Mouse (Mus musculus) limb, embryonic 11.5 days (tissue): ENCODE results near the gene Ufm1. TPM values are rescaled to one million over a fixed set of nuclear protein-coding genes. Genes with fewer than 3 reads are reported as not detected.
A peak's percentile ranks its signal among the peaks of the same experiment; 100 is the strongest.

Source experiments
- ATAC-seq: fragments of 200-750 bp; cut with Nextera tagmentation; 2 replicates; pipeline ENCODE4 v1.8.0; 2017; ENCODE audit warnings: low read depth; ENCODE audit not compliant: insufficient number of reproducible peaks, low FRiP score, low TSS enrichment
- DNase-seq: peaks from one replicate; pipeline ENCODE4 v3.0.0-alpha.2; 2015; ENCODE audit warnings: low spot score
- H3K27ac ChIP-seq: fragments of 300-500 bp; sonication (generic); replicated peaks from 2 replicates; pipeline ENCODE4 v1.5.1; 2014; ENCODE audit warnings: low read depth, mild to moderate bottlenecking, low read length
- H3K27me3 ChIP-seq: fragments of 300-500 bp; sonication (generic); 2 replicates; pipeline ENCODE4 v1.6.1; 2014; ENCODE audit warnings: mild to moderate bottlenecking, low read length, mixed read lengths; ENCODE audit not compliant: control insufficient read depth, insufficient read depth
- H3K36me3 ChIP-seq: fragments of 300-500 bp; sonication (generic); 2 replicates; pipeline ENCODE4 v1.6.1; 2014; ENCODE audit warnings: mild to moderate bottlenecking, low read length, moderate library complexity, mixed read lengths; ENCODE audit not compliant: control insufficient read depth, insufficient read depth
- H3K4me1 ChIP-seq: fragments of 300-500 bp; sonication (generic); 2 replicates; pipeline ENCODE4 v1.6.1; 2014; ENCODE audit warnings: low read length, mixed read lengths; ENCODE audit not compliant: control insufficient read depth, insufficient read depth
- H3K4me2 ChIP-seq: fragments of 300-500 bp; sonication (generic); 2 replicates; pipeline ENCODE4 v1.6.1; 2014; ENCODE audit warnings: low read depth, mild to moderate bottlenecking, moderate library complexity; ENCODE audit not compliant: severe bottlenecking
- H3K4me3 ChIP-seq: fragments of 300-500 bp; sonication (generic); 2 replicates; pipeline ENCODE4 v1.5.1; 2014; ENCODE audit warnings: low read depth, low read length
- H3K9ac ChIP-seq: fragments of 300-500 bp; sonication (generic); 2 replicates; pipeline ENCODE4 v1.6.1; 2014; ENCODE audit warnings: mild to moderate bottlenecking, low read length
- H3K9me3 ChIP-seq: fragments of 300-500 bp; sonication (generic); 2 replicates; pipeline ENCODE4 v1.6.1; 2016; ENCODE audit warnings: low read length; ENCODE audit not compliant: control insufficient read depth
- WGBS: fragments of 180-500 bp; shearing (Covaris S2); extraction: QIAGEN DNeasy Blood & Tissue Kit; methylation state at CpG from one replicate; pipeline ENCODE4 v1.1.7; 2014; 5-methylcytosine and 5-hydroxymethylcytosine counted together
- polyA plus RNA-seq: library from polyadenylated mRNA; unstranded; fragments of >200 nt; fragmentation: Nextera tagmentation; extraction: Ambion mirVana; gene quantifications from 2 replicates; pipeline ENCODE4 v1.2.1, GENCODE M21; 2014

Ufm1 gene
- polyA plus RNA-seq, 1 experiment from 2014 or later: 88.6 TPM

DNA sequence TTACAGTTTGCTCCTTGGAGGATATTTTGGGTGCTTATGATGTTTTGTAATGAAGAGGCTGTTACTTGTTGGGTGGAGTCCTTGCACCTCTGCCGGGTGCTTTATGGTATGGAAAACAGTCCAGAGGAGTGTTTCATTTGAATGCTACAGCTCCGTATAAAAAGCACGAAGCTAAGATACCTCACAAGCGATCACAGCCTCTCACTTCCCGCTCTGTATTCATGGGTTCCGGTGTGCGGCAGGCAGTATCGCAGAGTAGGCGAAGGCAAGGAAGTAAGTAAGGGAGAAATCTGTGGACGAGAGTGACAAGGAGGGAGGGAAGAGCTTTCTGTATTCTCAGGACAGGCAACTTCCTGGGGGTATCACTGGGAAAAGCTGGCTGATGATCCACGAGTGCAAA lies 15.4 kb downstream of the Ufm1 start:
- H3K27ac ChIP-seq: no peak overlapping the region
- 81% methylated on average over 11 of the region's 11 CpGs for WGBS
- H3K36me3 ChIP-seq: no peaks in the 10 kb centered on the region
- no peak overlapping the region for H3K4me3 ChIP-seq
- no peak for ATAC-seq
- no peaks in the 10 kb centered on the region for H3K9me3 ChIP-seq
- H3K9ac ChIP-seq: no peak overlapping the region
- no peak for DNase-seq
- H3K4me2 ChIP-seq: no peak overlapping the region
- H3K27me3 ChIP-seq: no peaks in the 10 kb centered on the region
- H3K4me1 ChIP-seq: no peaks in the 10 kb centered on the region

DNA sequence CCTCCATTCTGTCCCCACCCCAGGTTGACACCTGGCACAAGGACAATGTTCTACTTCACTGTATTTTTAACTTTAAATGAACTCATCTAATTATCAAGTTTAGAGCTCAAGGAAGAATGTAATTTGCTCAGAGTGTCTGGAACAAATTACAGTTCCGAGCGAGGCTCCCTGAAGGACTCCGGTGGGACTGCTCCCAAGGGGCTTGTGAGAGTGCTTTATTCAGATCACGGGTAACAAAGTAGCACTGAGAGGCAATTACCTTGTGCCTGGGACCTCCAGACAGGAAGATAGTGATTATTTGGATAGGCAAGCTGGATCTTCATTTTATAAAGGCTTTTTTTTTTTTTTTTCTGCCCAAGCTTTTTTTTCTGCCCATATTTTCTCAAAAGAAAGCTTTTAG lies 15.9 kb downstream of the Ufm1 start:
- no peaks in the 10 kb centered on the region for H3K9me3 ChIP-seq
- H3K4me1 ChIP-seq: no peaks in the 10 kb centered on the region
- H3K36me3 ChIP-seq: no peaks in the 10 kb centered on the region
- peak; percentile 23 for DNase-seq
- ATAC-seq: no peak
- no peak overlapping the region for H3K4me3 ChIP-seq
- H3K4me2 ChIP-seq: no peak overlapping the region
- WGBS: 14% methylated on average over 4 of the region's 4 CpGs
- H3K27ac ChIP-seq: no peak overlapping the region
- H3K27me3 ChIP-seq: no peaks in the 10 kb centered on the region
- no peak overlapping the region for H3K9ac ChIP-seq

DNA sequence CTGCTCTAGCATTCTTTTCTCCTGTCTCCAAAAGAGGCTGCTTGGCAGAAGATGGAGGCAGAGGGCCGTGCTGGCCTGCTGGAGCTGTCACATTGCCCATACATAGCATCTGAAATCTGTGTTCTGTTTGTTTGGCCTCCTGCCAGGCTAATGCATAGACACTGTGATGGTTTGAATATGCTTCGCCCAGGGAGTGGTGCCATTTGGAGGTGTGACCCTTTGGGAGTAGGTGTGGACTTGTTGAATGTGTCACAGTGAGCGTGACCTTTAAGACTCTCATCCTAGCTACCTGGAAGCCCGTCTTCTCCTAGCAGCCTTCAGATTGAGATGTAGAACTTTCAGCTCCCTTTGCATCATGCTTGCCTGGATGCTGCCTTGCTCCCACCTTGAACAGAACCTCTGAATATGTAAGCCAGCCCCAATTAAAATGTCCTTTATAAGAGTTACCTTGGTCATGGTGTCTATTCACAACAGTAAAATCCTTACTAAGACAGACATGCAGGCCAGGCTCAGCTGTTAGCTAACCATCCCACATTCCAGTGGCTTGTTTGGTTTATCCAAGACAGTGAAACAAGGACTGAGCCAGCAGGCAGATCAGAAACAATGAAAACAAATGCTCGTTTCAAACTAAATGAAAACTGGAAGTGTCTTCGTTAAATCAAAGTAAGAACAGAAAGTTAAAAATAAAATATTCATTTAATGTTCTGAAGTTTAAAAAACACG lies 17.3 kb downstream of the Ufm1 start:
- Histone ChIP-seq H3K9me3 (no peaks in the 10 kb centered on the region), H3K27ac (no peak overlapping the region), H3K4me1 (no peaks in the 10 kb centered on the region), H3K4me3 (no peak overlapping the region), H3K36me3 (no peaks in the 10 kb centered on the region), H3K27me3 (no peaks in the 10 kb centered on the region), H3K9ac (no peak overlapping the region), H3K4me2 (no peak overlapping the region)
- ATAC-seq: no peak
- WGBS: 79% methylated on average over 7 of the region's 7 CpGs
- DNase-seq: no peak

DNA sequence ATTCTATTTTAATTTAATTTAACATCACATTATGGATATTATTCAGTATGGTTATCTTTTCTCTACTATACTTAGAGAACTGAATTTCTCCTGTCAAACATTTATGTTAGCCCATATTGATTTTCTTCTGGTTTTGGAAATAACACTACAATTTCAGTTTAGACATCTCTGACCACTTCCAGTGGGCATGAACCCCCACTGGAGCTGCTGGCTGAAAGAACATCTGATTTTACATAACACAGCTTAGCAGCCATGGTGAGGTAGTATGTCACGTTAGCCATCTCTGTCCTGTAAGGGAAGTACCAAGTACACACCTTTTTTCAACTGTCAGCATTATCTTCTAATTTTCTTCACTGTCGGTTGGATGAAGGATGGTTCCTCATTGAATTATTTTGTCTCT lies 18.8 kb downstream of the Ufm1 start, which contains the start of gene Gm10985:
Gm10985 (plus strand) TSS at position 301 of the 400 bp plus-strand sequence.
- no peak for ATAC-seq
- 79% methylated on average over 2 of the region's 2 CpGs for WGBS

DNA sequence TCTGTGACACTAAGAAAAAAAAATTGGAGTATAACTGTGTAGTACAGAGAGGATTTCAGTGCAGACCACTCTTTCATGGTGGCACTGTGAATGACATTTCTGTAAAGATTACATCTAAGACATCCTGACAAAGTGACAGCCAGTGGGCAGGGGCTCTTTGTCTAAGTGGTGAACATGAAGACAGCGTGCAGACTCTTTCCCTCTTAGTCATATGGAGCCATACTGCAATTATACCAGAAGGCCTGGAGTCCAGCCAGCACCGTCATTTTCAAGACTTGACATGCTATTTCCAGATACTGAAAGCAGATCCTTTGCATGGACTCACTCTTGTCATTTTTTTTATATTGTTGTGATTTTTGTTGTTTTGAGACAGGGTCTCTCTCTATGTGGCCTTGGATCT lies 29.4 kb downstream of the Ufm1 start:
- Histone ChIP-seq H3K9me3 (no peaks in the 10 kb centered on the region), H3K9ac (no peak overlapping the region), H3K4me3 (no peak overlapping the region), H3K36me3 (no peaks in the 10 kb centered on the region), H3K4me2 (no peak overlapping the region), H3K27ac (no peak overlapping the region), H3K4me1 (no peaks in the 10 kb centered on the region), H3K27me3 (no peaks in the 10 kb centered on the region)
- WGBS: 91% methylated on average over 2 of the region's 2 CpGs
- DNase-seq (no peak), ATAC-seq (no peak)

More for the DNA sequence above, 18.8 kb downstream of the Ufm1 start, which contains the start of gene Gm10985:
- Histone ChIP-seq H3K4me2 (no peak within 1 kb of the TSS), H3K27me3 (no peaks in the 10 kb centered on the region), H3K36me3 (no peaks in the 10 kb centered on the region), H3K9me3 (no peaks in the 10 kb centered on the region), H3K9ac (no peak within 1 kb of the TSS), H3K4me3 (no peak within 1 kb of the TSS), H3K27ac (no peak within 1 kb of the TSS), H3K4me1 (no peaks in the 10 kb centered on the region)
- no peak for DNase-seq

DNA sequence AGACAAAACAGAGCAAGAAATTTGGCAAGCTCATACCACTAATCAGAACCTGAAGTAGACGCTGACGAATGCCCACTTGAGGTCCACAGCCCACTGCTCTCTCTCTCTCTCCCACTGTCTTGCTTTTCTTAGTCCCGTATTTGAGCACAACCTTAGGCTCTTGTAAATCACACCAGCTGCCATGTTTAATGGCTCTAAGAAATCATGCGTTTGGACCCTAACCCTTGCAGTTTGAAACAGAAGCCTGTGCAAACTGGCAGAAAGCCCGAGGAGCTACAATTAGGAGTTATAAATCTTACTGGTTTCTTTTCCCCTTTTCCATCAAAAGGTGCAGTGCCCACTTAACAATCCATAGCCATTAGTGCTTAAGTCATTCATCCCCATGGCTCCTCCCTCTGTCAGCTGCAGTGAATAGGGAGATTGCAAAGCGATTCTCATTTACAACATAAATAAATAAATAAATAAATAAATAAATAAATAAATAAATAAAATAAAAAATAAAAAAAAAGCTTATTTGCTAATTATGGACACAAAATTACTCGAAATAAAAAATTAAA lies 50.1 kb downstream of the Ufm1 start:
- H3K4me2 ChIP-seq: no peak overlapping the region
- no peaks in the 10 kb centered on the region for H3K4me1 ChIP-seq
- no peaks in the 10 kb centered on the region for H3K9me3 ChIP-seq
- 28% methylated on average over 7 of the region's 7 CpGs for WGBS
- DNase-seq: peak; percentile 48
- H3K9ac ChIP-seq: no peak overlapping the region
- H3K4me3 ChIP-seq: no peak overlapping the region
- no peaks in the 10 kb centered on the region for H3K36me3 ChIP-seq
- peak; percentile 57; the same call in 1 of the 2 replicates for ATAC-seq
- no peak overlapping the region for H3K27ac ChIP-seq
- H3K27me3 ChIP-seq: no peaks in the 10 kb centered on the region

Other genes with a start within 250 kb of the Ufm1 start
- 4.9 TPM in 2 replicates for gene Frem2, start 206.5 kb downstream of the Ufm1 start, polyA plus RNA-seq
- gene Gm10985, start 18.7 kb downstream of the Ufm1 start, polyA plus RNA-seq: not detected in 2 replicates